Mouse (Mus musculus) megakaryocyte, embryonic 14.5 days (primary cell): Measurements from ENCODE around the gene Sag.

Experiments
- FLI1 ChIP-seq: IDR thresholded peaks from 2 replicates; pipeline ENCODE4 v1.6.1; 2012; ENCODE audit warnings: low read length, inconsistent platforms, mixed read lengths
- GATA1 ChIP-seq: IDR thresholded peaks from 3 replicates; pipeline ENCODE4 v1.6.1; 2012; ENCODE audit warnings: mixed read lengths, low read length, inconsistent platforms, borderline replicate concordance

- no peak for TF ChIP-seq FLI1
- TF ChIP-seq GATA1 = no peak
Observed at GRCm38 (mm10) chr1:87880856-87881255, 77.4 kb downstream of the Sag start.
